Mouse (Mus musculus) cortical plate, adult 2 months (tissue): ENCODE measurements around the gene Cdkl5. TPM values are rescaled to one million over a fixed set of nuclear protein-coding genes. Genes with fewer than 3 reads are reported as not detected.

Experiments
- H3K27ac ChIP-seq: fragments of 200-500 bp; 2 replicates; pipeline ENCODE4 v1.5.1; 2012; ENCODE audit warnings: low read length, control low read depth, inconsistent platforms; ENCODE audit not compliant: insufficient read depth
- H3K4me1 ChIP-seq: fragments of 200-500 bp; 2 replicates; pipeline ENCODE4 v1.6.1; 2011; ENCODE audit warnings: low read length; ENCODE audit not compliant: control insufficient read depth, insufficient read depth
- H3K4me3 ChIP-seq: fragments of 200-500 bp; 2 replicates; pipeline ENCODE4 v1.5.1; 2011; ENCODE audit warnings: mild to moderate bottlenecking, low read length, control low read depth; ENCODE audit not compliant: insufficient read depth
- CTCF ChIP-seq: fragments of 200-500 bp; IDR thresholded peaks from 2 replicates; pipeline ENCODE4 v1.5.1; 2011; ENCODE audit warnings: mild to moderate bottlenecking, control low read depth, low read length; ENCODE audit not compliant: insufficient read depth; ENCODE audit errors: extremely low read depth
- POLR2A ChIP-seq: fragments of 200-500 bp; IDR thresholded peaks from 2 replicates; pipeline ENCODE4 v1.6.1; 2011; ENCODE audit warnings: mild to moderate bottlenecking, low read length, control low read depth; ENCODE audit not compliant: insufficient read depth; ENCODE audit errors: extremely low read depth
- polyA plus RNA-seq: library from polyadenylated mRNA; depleted of rRNA; stranded (reverse); fragments of >200 nt; gene quantifications from 2 replicates; pipeline ENCODE4 v1.2.3, GENCODE M21; 2012; rRNA removed

Cdkl5 gene
- polyA plus RNA-seq, 1 experiment, result 39.7 TPM

DNA sequence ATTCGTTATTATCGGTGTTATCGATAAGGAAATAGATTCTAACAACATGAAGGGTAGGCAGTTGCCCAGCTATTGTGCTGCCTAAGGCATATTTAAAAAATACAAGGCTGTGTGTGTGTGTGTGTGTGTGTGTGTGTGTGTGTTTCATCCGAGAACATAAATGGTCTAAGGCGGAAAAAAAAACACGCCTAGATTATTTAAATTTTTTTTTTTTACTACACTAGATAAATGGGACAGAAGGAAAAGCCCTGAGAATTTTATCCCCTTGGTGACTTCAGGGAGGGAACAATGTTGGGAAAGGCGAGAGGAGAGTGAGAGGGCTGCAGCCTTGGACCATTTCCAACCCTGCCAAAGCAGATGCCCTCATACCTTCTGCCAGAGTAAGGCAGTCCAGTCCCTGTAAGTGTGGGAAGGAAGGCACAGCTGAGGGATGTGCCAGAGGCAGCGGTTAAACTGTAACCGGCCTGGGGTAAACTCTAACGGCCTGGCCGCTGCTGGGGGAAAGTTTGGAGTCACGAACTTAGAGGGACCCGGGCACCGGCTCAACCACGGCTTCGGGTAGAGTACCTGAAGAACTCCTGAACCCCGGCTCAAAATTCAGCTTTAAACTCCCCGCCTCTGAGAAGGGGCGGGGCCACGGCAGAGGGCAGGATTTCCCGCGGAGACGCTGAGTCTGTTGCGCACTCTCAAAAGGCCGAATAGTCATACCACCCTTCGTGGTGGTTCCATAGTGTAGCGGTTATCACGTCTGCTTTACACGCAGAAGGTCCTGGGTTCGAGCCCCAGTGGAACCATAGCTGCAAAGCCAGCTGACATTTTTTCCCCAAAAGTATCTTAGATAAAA, 228.9 kb downstream of the Cdkl5 start:
- Histone ChIP-seq H3K27ac (no peak overlapping the region), H3K4me1 (no peaks in the 10 kb centered on the region), H3K4me3 (peak overlapping the region; percentile 43; the same call in 1 of the 2 replicates)
- no peak for TF ChIP-seq CTCF
- TF ChIP-seq POLR2A, result no peak

DNA sequence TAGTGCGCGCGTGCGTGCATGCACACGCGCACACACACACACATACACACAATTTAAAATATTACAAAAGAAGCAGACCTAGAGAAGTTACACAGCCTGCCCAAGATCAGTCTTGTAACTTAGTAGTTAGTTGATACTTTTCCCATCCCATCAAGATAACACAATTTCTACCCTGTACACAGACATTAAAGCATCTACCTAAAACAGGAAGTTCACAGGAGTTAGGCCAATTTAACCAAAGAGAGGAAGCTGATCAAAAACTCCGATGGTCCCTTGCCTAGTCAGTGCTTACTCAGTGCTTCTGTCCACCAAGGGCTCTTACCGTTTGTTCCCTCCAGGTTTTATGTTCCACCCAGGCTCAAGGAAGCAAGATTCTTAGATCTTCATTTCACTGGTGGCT, 243.7 kb downstream of the Cdkl5 start:
- no peaks in the 10 kb centered on the region for H3K4me1 ChIP-seq
- H3K27ac ChIP-seq, result peak overlapping the region; percentile 56; the same call in 1 of the 2 replicates
- H3K4me3 ChIP-seq, result no peak overlapping the region
- TF ChIP-seq POLR2A (no peak), CTCF (no peak)

DNA sequence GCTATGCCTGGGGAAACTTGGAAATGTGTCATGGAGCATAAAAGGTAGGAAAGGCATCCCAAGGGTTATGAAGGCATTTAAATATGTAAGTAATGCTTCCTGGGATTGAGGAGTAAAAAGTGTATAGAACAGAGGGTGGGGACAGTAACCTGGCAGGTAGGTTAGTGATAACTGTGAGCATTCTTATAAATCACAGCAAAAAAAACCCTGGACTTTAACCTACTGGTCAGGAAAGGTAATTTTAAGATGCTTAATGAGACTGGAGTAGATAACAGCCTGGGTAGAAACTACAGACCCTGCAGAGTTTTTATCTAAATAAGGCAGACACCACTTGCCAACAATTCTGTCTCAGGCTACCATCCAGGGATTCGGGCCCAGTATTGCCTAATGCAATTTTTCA, 245.9 kb downstream of the Cdkl5 start:
- no peak for TF ChIP-seq POLR2A
- no peak for TF ChIP-seq CTCF
- Histone ChIP-seq H3K4me3 (no peak overlapping the region), H3K4me1 (no peaks in the 10 kb centered on the region), H3K27ac (no peak overlapping the region)

DNA sequence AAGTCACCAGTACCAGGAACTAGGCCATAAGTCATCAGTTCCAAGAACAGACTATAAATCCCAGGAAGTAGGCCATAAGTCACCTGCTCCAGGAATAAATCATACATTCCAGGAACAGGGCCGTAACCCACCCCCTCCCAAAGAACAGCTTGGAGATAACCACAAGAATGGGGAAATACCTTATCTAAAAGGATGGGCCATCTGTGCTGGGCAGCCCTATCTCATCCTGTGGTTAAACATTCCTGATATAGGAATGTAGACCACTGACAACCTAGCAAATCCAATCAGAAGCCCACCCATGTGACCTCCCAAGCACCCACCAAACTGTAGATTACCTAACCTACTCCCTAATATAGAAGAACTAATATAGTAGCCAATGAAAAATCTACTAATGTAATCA, 249.1 kb downstream of the Cdkl5 start:
- H3K27ac ChIP-seq, result no peak overlapping the region
- no peak overlapping the region for H3K4me3 ChIP-seq
- no peak for TF ChIP-seq POLR2A
- TF ChIP-seq CTCF, result no peak
- no peaks in the 10 kb centered on the region for H3K4me1 ChIP-seq

DNA sequence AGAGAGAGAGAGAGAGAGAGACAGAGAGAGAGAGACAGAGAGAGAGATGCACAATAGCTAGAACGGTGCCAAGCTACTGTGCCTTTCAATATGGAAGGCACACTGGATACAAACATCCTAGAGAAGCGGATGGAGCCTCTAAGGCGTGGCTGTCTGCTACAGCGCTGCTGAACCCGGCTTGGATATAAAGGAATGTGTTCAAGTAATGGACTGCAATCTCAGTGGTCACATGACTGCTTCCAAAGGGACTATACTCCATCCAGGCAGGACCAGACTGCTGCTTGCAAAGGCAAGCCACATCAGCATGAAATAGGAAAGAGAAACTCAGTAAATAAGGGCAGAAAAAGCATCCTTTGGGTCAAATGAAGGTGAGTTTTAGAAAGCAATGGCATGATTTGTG, 258.9 kb downstream of the Cdkl5 start, which contains the start of gene Ppef1:
Gene Ppef1, minus strand, starts transcription at position 116 of the 400 bp plus-strand sequence.
- H3K4me3 ChIP-seq, result no peak within 1 kb of the TSS
- no peak for TF ChIP-seq POLR2A
- TF ChIP-seq CTCF, result no peak
- H3K27ac ChIP-seq, result no peak within 1 kb of the TSS
- H3K4me1 ChIP-seq, result no peaks in the 10 kb centered on the region

Other genes with a start within 250 kb of the Cdkl5 start
- 0.06 TPM in 2 replicates for gene Rs1, start 226.7 kb downstream of the Cdkl5 start, polyA plus RNA-seq
- 0.95 and 1.2 TPM in 2 replicates for gene Gja6, start 87.7 kb downstream of the Cdkl5 start, polyA plus RNA-seq
- gene Scml2, start 122.5 kb upstream of the Cdkl5 start, polyA plus RNA-seq, result 0.94 and 1.7 TPM in 2 replicates